Mouse (Mus musculus) NIH3T3 (cell line): ENCODE measurements around the gene Dad1.

ENCODE experiments used
- DNase-seq: peaks from one replicate; pipeline ENCODE4 v3.0.0-alpha.2; 2012; ENCODE audit warnings: low read depth

The Dad1 gene

DNA sequence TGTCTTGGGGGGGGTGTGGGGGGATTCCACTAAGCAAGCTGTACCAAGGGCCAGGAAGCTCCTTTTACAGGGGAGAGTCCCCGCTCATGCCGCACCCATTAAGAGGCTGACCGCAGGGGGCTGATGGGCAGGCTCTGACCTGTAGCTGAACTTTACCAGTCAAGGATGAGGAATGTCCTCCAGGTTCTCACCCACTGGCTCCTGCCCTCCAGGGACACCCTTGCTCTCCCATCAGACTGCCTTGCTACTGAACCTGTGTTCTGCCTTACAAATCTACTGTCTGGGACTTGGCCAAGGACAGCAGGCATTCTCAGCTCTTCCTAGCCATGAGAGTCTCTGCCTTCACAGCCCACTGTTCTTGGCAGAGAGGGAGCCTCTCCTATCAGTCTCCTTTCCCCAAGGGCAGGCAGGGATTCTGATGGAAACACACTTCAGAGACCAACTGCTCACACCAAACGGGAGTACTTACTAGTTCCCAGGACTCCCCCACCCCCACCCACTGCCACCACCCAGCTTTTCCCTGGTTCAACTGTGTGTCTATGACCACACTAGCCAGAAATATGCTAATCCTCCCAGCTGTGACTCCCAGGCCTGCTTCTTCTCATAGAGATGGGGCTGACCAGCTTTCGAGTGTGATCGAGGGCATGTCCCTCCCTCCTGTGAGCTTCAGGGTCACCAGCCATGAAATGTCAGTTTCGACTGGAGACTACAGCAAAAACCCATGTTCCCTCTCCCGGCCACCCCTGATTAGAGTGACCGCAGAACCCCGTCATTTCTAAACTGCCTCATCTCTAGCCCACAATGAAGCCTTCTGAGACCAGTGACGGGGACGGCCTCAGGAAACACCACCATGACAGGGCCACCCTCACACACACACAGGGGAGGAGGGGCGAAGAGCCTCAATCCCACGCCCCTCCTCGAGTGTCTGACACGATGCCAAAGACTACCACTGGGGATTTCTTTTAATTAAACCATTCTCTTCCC lies 29.1 kb downstream of the Dad1 start:
- no peak for DNase-seq

DNA sequence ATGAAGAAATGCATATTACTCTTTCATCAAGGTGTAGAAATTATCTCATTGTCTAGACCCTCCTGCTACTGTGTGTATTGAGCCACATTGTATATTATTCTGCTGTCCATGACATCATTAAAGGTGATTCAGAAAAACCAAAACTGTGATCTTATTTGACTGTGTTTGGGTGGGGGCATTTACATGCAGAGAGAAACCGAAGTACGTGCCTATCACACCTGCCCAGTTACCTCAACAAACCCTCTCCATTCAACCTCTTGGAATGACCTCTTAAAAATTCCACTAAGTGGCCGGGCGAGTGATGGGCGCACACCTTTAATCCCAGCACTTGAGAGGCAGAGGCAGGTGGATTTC lies 29.9 kb downstream of the Dad1 start:
- no peak for DNase-seq

DNA sequence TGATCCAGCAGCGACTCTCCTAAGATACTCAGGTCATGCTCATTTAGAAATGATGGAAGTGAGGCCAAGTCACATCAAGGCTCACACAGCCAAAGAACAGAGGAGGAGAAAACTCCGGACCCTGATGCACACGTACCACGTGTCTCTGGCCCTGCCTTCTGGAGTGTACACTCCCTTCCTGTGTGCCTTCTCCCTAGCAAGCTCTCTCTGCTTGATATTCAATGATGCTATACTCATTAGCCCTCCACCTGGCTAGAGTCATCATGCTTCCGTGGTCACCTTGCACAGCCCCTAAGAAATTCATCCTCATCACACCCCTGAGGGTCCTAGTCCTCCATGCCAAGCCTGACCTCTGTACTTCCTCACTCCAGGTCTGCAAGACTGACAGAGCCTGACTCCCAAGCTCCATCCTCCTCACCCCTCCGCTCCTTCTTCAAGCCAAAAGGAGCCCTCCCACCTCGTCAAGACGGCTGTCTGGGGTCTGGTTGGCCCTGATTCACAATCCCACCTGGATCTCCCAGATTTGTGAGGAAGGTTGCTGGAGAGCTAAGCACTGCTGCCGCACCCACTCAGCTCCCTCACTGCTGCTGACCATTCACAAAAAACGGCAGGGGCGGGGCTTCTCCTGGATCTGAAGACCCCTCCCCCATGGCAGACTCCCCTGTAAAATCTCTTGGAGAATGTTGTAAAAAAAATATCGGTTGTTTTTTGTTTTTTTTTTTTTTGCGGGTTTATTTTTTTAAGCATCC lies 30.4 kb downstream of the Dad1 start:
- DNase-seq = no peak

DNA sequence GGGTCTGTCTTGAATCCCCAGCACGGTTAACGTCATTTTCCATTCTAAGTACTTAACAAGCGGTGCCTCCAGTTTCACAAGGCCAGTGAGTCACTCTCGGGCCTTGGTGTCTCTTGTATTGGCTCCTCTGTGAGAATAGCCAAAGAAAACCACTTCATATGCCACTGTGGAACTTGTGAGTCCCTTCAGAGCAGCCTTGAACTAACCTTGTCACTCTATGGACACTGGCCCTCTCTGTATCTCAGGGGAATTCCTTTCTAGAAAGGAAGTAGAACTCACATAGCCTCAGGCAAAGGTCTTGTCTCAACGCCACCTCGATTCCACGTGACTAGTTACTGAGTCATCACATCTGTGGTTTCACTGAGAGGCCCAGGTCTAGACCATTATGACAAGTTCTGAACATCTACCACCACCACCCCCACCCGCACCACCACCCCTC lies 31.6 kb downstream of the Dad1 start:
- peak; percentile 79 for DNase-seq

DNA sequence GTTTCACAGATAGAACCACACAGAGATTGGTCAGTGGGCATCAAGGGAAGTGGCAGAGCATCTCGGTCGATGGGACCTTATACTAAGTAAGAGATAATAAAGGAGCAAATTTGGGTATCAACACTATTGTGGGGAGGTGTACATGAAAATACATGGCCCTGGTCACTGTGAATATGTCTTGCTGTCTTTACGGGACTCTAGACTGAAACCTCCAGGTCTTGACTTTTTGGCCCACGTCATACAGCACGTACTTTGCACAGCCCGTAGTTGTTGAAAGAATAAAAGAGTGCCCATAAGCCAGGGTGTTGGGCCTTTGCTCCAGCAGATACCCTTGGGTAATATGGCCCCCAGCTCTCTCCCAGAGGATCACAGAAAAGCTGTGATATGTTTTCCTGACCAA lies 32.3 kb downstream of the Dad1 start:
- no peak for DNase-seq

DNA sequence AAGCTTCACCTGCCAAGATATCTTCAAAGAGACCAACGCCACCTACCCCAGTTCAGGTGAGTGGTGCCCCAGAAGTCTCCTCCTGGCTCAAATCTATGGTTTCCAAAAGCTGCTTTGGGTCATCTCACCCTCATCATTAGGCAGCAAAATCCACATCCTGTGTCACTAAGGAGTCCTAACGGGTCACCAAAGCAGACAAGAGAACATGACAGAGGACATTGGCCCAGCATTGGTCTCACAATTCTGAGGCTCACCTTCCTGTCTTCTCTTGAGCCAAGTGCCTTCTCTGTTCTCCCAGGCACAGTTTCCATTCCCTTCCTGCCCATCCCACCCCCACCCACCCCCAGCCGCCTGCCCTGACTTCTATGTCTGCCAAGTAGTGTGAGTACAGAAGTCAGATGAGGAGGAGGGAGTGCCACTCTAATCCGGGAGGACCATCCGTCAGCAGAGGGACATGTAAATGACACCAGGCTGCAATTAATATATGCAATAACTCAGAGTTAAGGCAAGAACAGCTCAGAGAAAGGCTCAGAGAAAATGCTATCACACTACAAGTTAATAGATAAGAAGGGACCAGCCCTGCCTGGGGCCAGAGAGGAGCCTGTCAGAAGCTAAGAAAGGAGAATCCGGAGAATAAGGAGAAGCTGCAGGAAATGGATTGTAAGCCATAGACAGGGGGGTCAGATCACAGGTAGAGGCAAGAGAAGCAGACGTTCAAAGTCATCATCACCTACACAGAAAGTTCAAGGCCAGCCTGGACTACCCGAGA lies 33.0 kb downstream of the Dad1 start:
- no peak for DNase-seq

DNA sequence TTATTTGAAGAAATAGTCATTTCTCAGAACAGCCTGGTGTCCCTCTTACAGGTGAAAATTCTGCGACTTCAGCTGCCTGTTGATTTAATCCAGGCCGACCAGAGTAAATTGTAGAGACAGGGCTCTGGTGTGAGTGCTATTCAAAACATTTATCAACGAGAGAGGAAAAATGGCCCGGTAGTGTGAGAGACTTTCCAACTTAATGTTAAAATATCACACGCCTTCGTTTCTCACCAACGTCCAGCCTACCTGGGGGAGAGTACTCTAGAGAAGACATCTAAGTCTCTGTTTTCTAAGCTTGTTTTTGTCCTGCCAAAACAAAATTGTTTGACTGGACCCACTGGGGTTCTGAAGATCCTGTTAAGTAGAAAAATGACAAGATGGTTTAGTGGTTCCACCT lies 34.1 kb downstream of the Dad1 start:
- DNase-seq = no peak

DNA sequence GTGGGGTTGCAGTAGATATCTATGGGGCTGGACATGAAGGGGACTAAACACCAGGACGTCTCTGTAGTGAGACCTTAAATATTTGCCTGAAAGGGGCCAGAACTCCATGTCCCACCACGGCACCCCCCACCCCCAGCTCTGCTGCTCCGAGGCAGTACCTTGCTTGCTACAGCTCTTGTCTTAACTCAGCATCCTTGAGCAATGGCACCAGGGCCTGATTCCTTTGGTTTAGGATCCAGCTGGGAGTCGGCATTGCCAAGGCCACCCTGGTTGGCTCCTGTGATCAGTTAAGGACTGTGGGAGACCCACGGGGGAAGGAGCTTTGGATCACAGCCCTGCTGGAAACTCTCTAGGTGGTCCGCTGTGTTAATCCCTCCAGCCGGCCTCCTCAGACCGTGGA lies 34.6 kb downstream of the Dad1 start:
- DNase-seq = no peak

DNA sequence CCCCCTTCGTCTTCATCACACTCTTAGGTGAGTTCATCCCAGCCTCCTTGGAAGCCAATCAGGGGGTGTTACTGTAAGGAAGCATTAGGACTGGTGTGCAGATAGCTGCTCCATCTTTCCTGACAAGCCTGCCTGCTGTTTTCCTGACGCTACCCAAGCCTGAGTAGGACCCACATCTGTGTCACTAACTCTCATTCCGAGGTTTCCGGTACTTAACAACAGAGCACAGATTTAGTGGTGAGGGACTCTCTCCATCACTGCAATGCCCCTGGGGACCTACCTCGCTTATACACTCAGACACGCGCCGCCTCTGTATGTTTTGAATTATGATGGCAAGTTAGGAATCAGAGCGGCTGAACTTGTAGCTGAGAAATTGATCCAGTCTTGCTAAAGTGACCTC lies 35.2 kb downstream of the Dad1 start:
- no peak for DNase-seq

DNA sequence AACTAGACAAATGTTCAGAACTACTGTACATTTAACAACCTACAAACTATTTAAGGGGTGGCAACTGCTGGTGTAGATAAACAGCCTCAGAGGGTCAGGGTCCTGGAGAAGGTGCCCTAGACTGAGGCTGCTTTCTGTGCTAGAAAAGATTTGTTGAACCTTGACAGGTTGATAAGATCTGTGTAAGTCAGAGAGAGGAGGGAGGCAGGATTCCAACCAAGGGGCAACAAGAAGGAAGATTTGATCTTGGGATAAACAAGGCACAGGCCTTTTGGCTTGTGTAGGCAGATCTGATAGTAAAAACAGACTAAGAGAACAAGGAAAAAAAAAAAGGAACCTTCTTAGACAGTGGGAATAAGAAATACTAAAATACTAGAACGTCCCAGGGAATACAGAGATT lies 35.7 kb downstream of the Dad1 start:
- no peak for DNase-seq

DNA sequence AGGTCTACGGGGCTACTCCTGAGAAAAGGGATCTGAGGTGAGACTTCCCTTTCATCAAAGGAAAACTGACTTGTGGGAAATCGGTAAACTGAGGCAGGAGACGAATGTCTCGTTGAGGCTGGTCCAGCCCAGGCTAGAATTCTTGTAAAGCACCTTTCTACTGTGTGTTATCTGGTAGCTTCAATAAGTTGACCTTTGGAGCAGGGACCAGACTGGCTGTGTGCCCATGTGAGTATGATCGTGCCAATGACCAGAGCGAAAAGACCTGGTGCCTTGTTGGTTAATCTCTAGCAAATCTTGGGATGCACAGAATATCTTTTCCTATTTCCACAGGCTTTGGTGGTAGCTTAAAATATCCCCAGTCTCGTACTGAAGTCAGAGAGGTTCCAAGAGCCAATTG lies 37.8 kb downstream of the Dad1 start:
- DNase-seq = no peak

DNA sequence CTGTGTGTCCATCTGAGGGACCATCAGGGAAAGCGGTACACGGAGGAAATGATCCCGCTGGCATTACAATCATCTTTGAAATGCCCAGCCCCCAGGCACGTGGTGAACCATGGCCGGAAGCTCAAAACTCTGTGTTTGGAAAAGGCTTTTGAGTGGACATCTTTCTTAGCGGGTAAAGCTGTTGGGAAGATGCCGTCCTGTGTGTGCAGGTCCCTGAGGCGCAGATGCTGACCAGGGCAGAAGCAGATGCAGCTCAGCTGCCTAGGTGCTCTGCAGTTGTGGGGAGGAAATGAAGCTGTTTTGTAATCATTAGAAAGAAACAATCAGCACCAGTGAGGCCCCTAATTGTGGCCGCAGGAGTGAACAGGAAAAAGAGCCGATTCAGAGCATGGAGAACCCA lies 39.0 kb downstream of the Dad1 start:
- no peak for DNase-seq

DNA sequence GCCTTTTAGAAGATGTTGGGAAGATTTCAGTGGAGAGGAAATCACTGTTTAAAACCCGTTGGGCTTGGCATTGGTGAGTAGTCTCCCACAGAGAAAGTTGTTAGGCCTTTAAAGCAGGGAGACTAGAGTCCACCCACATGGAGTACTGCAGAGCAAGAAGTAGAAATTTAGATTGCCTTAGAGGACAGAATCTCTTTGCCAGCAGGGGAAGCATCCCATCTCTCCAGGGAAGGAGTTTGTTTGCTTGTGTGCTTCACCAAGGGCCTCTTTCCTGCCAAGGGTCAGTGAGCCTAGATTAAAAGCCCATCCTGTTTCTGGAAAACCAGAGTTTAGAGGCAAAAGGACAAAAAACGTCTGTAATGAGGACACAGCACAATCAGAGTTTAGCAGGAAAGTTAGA lies 39.4 kb downstream of the Dad1 start:
- peak; percentile 28 for DNase-seq

DNA sequence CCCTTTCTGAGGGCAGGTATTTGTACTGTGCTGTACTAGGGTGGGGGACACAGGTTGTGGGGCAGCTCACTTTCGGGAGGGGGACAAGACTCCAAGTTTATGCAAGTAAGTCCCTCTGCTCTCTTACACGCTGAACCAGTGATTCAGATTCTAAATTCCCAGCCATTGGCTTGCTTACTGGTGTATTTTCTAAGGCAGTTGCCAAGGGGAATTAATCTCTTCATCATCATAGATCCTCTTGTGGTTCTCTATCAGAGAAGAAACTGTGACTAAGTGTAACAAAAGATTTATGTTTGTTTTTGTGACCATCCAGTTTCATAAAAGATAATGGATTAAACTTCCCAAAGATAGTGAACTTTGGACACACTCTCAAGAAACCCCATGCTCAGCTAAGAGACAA lies 40.2 kb downstream of the Dad1 start:
- peak; percentile 68 for DNase-seq

DNA sequence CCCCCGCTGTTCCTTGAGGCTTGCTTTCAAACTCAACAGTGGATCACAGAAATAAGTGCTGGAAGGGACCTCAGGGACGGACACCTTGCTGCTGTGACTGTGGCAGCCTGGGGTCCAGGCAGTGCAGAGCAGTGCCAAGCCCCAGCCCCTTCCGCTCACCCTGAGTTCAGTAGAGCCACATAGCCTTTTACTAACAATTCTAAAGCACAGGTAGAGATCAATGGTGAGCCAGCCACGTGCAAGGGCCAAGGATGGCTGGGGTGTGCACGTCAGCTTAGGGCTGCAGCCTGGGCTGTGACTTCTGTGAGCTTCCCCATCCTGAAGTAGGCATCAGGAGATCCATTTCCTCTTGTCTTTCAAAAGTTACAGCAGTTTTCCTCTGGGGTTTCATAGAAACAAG lies 42.1 kb downstream of the Dad1 start:
- DNase-seq = no peak

DNA sequence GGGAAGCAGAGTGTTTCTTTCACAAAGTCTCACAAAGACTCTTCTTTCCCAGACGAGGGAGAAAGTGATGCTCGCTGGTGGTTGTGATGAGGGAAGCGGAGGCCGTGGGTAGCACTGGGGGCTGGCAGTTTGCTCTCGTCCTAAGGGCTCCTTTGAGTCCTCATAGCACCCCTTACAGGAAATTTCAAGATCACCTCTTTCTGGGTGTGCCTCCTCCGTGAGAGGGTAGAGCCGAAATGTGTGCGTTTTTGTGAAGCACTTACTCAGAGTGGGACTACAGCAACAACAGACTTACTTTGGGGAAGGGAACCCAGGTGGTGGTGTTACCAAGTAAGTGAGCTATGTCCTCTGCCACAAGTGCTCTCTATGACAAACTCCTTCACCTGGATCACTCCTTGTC lies 42.7 kb downstream of the Dad1 start:
- no peak for DNase-seq

DNA sequence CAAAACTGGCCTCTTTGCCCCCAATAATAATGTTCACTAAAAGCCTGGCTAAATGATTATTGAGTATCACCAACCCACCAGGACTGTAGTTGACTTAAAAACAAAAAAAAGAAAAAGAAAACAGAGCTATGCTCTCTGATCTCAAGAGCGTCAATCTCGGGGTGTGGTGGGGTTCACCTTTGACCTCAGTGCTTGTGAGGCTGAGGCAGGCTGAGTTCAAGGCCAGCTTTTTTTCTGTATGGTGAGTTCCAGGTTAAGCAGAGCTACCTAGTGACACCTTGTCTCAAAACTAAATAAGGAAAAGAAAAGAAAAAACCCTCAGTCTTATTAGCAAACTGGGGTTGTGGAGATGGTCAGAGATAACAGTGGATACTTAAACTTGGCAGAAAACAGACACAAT lies 43.5 kb downstream of the Dad1 start:
- DNase-seq = no peak

DNA sequence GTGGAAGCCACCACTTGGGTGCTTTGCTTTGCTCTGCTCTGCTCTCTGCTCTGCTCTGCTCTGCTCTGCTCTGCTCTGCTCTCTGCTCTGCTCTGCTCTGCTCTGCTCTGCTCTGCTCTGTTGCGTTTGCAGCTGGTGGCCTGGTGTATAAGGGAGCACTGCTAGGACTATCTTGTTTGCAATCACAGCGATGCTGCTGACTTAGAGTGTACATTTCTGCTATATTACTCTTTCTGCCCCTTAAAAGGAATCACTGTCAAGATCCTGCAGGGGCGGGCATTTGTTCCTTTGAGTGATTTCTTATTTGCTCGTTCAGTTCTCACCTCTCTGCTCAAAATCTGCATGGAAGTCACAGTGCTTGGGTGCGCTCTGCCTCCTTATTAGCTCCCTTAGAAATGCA lies 44.0 kb downstream of the Dad1 start:
- DNase-seq = no peak

DNA sequence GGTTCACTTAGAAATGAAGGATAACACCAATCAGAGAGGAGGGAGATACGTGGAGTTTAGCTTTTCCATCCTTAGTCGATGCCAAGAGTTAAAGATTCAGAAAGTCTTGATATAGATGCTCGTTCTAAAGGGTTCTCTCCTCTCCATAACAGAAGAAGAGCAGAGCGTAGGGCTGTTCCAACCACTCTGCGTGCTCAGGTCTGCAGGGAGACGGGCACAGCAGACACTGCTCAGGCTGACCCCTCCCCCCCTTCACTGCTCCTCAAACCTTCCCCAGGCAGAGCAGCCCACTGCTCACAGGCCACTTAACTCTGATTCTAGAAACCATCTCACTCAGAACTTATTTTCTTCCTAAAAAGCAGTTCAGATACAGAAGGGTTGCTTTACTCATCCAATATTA lies 45.2 kb downstream of the Dad1 start:
- no peak for DNase-seq

DNA sequence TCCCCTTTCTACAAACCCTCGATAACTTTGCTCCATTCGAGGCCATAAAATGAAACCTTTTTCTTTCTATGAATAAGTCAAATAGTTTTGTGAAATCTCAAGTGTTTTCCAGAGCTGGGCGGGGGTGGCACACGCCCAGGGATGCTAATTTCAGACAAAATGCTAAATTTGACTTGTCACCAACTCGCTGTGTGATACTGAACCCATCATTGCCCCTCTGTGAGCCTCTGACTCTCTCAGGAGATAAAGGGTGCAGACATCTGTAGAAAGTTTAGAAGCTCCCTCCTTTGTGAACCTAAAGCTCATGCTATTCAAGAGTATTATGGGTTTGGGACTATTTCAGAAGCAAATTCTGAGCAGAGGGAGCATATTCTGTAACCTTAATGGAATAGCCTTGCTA lies 46.0 kb downstream of the Dad1 start:
- no peak for DNase-seq

DNA sequence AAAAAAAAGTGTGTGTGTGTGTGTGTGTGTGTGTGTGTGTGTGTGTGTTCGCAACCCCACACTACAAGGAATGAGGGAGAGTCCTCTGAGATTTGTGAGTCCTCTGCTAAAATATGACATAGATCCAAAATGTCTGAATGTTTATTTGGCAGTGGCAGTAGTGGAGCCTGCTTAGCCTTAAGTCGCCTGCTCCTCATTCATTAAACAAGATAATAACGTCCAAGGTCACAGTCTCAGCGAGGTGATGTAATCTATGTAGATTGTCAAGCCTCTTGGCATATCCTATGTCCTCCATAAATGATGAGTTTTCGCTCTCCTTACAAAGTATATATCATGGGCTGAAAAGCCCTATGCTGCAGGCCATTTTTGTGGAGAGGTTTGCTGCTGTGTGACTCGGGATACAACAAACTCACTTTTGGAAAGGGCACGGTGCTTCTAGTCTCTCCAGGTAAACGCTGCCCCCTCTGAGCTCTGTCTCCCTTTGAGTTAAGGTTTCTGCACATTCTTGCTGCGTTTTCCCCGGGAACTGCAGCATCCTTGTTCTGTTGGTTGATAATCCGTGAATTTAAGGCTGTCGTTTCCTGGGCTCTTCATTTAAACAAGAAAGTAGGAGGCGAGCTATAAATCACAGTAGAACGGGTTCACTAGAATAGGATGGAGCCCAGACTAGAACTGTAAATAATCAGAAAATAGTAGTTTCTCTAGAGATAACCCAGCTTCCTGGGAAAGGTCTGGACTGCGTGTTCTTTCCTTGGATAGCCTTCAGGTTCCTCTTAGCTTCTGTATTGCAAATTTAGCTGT lies 47.0 kb downstream of the Dad1 start:
- DNase-seq = no peak

DNA sequence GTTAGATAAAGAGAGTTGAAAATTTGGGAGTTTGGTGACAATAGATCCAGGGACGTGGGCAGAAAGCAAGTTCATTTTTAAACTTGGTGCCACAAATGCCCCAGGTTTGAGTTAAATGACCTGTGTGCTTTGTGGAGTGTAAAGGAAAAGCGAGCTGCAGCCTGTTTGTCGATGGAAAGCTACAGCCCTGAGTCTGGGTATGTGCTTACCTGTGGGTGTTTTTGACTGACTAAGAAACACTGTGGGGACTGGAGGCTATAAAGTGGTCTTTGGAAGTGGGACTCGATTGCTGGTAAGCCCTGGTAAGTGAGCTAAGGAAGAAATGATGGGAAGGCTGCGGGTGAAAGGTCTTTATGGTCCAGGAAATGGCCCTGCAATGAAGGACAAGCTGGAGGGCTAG lies 47.6 kb downstream of the Dad1 start:
- DNase-seq = no peak
